Mouse (Mus musculus) liver, embryonic 14.5 days (tissue): ENCODE results near the gene Atg4a-ps. TPM values are rescaled to one million over a fixed set of nuclear protein-coding genes. Genes with fewer than 3 reads are reported as not detected.

Source experiments
- ATAC-seq: fragments of 200-750 bp; cut with Nextera tagmentation; 2 replicates; pipeline ENCODE4 v1.8.0; 2017; ENCODE audit warnings: moderate number of reproducible peaks, mild to moderate bottlenecking, moderate library complexity; ENCODE audit not compliant: insufficient read depth
- DNase-seq, 3 experiments: peaks; one replicate each; pipeline ENCODE4 v3.0.0-alpha.2; 2012 to 2013; ENCODE audit warnings: low read depth in 3 of 3, low spot score in 3 of 3
- H3K27ac ChIP-seq: fragments of 300-500 bp; sonication (generic); 2 replicates; pipeline ENCODE4 v1.5.1; 2014; ENCODE audit warnings: moderate library complexity, mild to moderate bottlenecking, control low read depth, inconsistent platforms
- H3K27me3 ChIP-seq: fragments of 300-500 bp; sonication (generic); 2 replicates; pipeline ENCODE4 v1.6.1; 2014; ENCODE audit warnings: mild to moderate bottlenecking, low read length, moderate library complexity; ENCODE audit not compliant: control insufficient read depth, insufficient read depth
- H3K36me3 ChIP-seq: fragments of 300-500 bp; sonication (generic); replicated peaks from 2 replicates; pipeline ENCODE4 v1.6.1; 2014; ENCODE audit warnings: low read depth; ENCODE audit not compliant: control insufficient read depth, insufficient read depth
- H3K4me1 ChIP-seq, 2 experiments: fragments of 200-500 bp in 1 of 2; fragments of 300-500 bp in 1 of 2; sonication (generic) in 1 of 2; replicated peaks; 2 replicates each; pipeline ENCODE4 v1.6.1; 2012 to 2014; ENCODE audit warnings: antibody characterized with exemption in 1 of 2, inconsistent platforms in 1 of 2, low read length in 1 of 2; ENCODE audit not compliant: control insufficient read depth in 2 of 2, insufficient read depth in 2 of 2
- H3K4me2 ChIP-seq: fragments of 300-500 bp; sonication (generic); 2 replicates; pipeline ENCODE4 v1.6.1; 2014; ENCODE audit warnings: low read depth, mild to moderate bottlenecking, control low read depth, moderate library complexity
- H3K4me3 ChIP-seq, 2 experiments: fragments of 200-500 bp in 1 of 2; fragments of 300-500 bp in 1 of 2; sonication (generic) in 1 of 2; 2 replicates each; pipeline ENCODE4 v1.5.1; 2012 to 2014; ENCODE audit warnings: low read depth in 2 of 2, low read length in 2 of 2, mild to moderate bottlenecking in 2 of 2, control low read depth in 1 of 2, inconsistent platforms in 1 of 2, moderate library complexity in 1 of 2; ENCODE audit not compliant: insufficient read depth in 1 of 2
- H3K9ac ChIP-seq: fragments of 300-500 bp; sonication (generic); replicated peaks from 2 replicates; pipeline ENCODE4 v1.6.1; 2014; ENCODE audit warnings: mild to moderate bottlenecking, control low read depth, moderate library complexity
- H3K9me3 ChIP-seq: fragments of 300-500 bp; sonication (generic); 2 replicates; pipeline ENCODE4 v1.6.1; 2016; ENCODE audit warnings: low read length, mixed read lengths; ENCODE audit not compliant: control insufficient read depth
- CTCF ChIP-seq: IDR thresholded peaks from 2 replicates; pipeline ENCODE4 v1.5.1; 2016; ENCODE audit warnings: antibody characterized with exemption, low read depth, control low read depth
- EP300 ChIP-seq: IDR thresholded peaks from 2 replicates; pipeline ENCODE4 v1.6.1; 2016; ENCODE audit warnings: antibody characterized with exemption, low read depth
- WGBS: fragments of 180-500 bp; shearing (Covaris S2); extraction: QIAGEN DNeasy Blood & Tissue Kit; methylation state at CpG from one replicate; pipeline ENCODE4 v1.1.7; 2014; ENCODE audit not compliant: insufficient replicate concordance; 5-methylcytosine and 5-hydroxymethylcytosine counted together
- polyA plus RNA-seq, 2 experiments: library from polyadenylated mRNA; depleted of rRNA in 1 of 2; stranded (reverse) in 1 of 2; unstranded in 1 of 2; fragments of >200 nt; fragmentation: Nextera tagmentation in 1 of 2; extraction: Ambion mirVana in 1 of 2; gene quantifications; 2 replicates each; pipeline versions ENCODE4 v1.2.1 to v1.2.3; 2012 to 2014

Atg4a-ps gene
- polyA plus RNA-seq, 2 experiments = 0.10 to 0.23 TPM

DNA sequence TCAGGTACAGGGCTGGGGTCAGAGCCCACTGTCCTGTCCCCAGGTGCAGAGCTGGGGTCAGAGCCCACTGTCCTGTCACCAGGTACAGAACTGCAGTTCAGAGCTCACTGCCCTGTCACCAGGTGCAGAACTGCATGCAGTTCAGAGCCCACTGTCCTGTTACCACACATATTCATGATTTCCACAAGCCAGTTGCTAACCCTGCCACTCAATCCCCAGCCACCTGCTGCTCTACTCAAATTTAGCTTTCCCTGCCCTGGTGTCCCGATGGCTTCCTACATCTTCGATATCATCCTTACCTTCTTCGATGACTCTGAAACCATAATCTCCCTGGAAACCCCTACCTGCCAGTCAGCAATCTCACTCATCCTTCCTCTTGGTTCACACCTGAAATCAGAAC lies 17.5 kb upstream of the Atg4a-ps start:
- TF ChIP-seq EP300 (no peak), CTCF (no peak)
- no peaks in the 10 kb centered on the region for H3K36me3 ChIP-seq
- no peak overlapping the region for H3K27ac ChIP-seq
- WGBS = 72% methylated on average over 3 of the region's 3 CpGs
- no peak overlapping the region for H3K9ac ChIP-seq
- H3K9me3 ChIP-seq = no peaks in the 10 kb centered on the region
- no peak overlapping the region for H3K4me3 ChIP-seq
- no peaks in the 10 kb centered on the region for H3K27me3 ChIP-seq
- no peak for ATAC-seq
- no peak overlapping the region for H3K4me2 ChIP-seq
- no peaks in the 10 kb centered on the region for H3K4me1 ChIP-seq
- no peak for DNase-seq

DNA sequence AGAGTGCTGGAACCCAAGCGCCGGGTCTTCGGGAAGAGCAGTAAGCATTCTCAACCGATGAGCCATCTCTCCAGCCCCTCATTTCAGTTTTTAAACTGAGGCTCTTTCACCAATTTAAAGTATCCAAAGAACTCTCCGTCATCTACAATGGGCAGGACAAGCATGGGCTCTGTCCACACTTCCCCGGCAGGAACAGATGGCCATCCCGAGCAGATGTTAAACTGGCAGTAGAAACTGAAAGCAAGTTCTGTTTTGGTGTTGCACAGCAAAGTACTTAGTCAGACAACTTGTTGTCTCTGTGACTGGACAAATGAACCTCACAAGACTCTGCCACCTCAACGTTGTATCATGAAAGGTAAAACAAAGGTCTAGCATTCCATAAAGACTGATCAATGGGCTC lies 15.8 kb upstream of the Atg4a-ps start:
- no peak for DNase-seq
- Histone ChIP-seq H3K36me3 (no peaks in the 10 kb centered on the region), H3K27me3 (no peaks in the 10 kb centered on the region), H3K4me3 (no peak overlapping the region), H3K9me3 (no peaks in the 10 kb centered on the region), H3K27ac (no peak overlapping the region), H3K4me1 (no peaks in the 10 kb centered on the region), H3K9ac (no peak overlapping the region), H3K4me2 (no peak overlapping the region)
- ATAC-seq = no peak
- TF ChIP-seq EP300 (no peak), CTCF (no peak)
- WGBS = 70% methylated on average over 8 of the region's 8 CpGs

DNA sequence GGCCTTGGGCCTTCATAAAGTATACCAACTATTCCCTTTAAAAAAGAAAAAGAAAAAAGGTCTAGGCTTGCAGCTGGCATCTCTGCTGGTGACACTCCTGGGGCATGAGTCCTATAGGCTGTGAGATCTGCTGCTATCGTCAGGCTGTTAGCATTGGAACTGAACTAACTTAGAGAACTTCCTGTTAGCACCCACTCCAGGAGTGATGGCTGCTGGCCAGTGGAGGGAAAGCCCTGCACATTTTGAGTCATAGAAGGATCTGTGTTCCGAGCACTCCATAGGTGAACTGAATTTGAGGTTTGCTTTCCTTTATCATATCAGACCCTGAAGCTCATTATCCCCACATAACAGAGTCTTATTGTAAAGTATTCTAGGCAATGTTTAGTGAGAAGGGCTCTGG lies 14.1 kb upstream of the Atg4a-ps start:
- Histone ChIP-seq H3K4me3 (no peak overlapping the region), H3K36me3 (no peaks in the 10 kb centered on the region), H3K4me2 (no peak overlapping the region), H3K9ac (no peak overlapping the region), H3K27me3 (no peaks in the 10 kb centered on the region), H3K27ac (no peak overlapping the region), H3K9me3 (no peaks in the 10 kb centered on the region), H3K4me1 (no peaks in the 10 kb centered on the region)
- no peak for ATAC-seq
- 42% methylated on average over 2 of the region's 2 CpGs for WGBS
- DNase-seq = no peak
- no peak for TF ChIP-seq CTCF
- no peak for TF ChIP-seq EP300

DNA sequence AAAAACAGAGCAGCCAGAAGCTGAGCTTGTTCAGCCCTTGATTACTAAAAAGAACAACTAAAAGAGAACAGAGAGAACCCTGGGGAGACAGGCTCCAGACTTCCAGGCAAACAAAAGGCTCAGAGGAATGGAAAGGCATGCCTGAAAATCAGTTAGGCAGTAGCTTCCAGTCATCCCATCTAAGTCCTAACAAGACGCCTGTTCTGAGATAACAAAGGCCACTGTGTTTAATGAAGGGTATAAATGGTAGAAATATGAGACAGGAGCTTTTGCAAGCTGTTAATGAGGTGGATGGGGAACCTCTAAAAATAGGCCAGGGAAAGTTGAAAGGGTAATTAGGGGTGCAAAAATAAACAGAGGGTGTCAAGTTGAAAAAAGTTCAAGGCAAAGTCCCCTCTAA lies 4.5 kb upstream of the Atg4a-ps start:
- H3K9ac ChIP-seq = no peak overlapping the region
- H3K4me3 ChIP-seq = no peak overlapping the region
- no peaks in the 10 kb centered on the region for H3K27me3 ChIP-seq
- no peak overlapping the region for H3K4me2 ChIP-seq
- no peak for ATAC-seq
- no peaks in the 10 kb centered on the region for H3K4me1 ChIP-seq
- H3K27ac ChIP-seq = no peak overlapping the region
- no peak for DNase-seq
- H3K9me3 ChIP-seq = no peaks in the 10 kb centered on the region
- no peaks in the 10 kb centered on the region for H3K36me3 ChIP-seq
- TF ChIP-seq CTCF (no peak), EP300 (no peak)
- 51% methylated on average over 1 of the region's 1 CpGs for WGBS

DNA sequence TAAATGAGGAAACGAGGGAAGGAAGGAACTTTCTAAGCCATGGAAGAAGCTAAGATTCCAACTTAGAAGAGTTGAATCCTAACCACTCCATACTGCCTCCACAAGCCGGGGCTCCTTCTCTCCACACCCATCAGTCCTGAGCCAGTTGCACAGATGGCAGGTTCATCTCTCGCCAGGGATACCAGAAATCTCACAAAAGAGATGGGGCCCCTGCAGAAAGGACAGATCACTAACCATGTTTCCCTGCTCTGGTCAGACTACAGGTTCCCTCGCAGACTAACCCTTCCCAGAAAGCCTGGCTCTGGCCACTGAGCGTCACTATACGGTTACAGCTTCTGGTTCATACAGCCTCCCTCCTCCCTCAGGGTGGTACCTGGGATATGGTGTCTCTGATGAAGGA lies 3.8 kb upstream of the Atg4a-ps start:
- H3K27me3 ChIP-seq = no peaks in the 10 kb centered on the region
- H3K4me1 ChIP-seq = no peaks in the 10 kb centered on the region
- no peak overlapping the region for H3K4me2 ChIP-seq
- H3K4me3 ChIP-seq = no peak overlapping the region
- no peak overlapping the region for H3K27ac ChIP-seq
- ATAC-seq (no peak), DNase-seq (no peak)
- WGBS = 61% methylated on average over 6 of the region's 6 CpGs
- no peaks in the 10 kb centered on the region for H3K9me3 ChIP-seq
- TF ChIP-seq CTCF = no peak
- no peak for TF ChIP-seq EP300
- H3K9ac ChIP-seq = no peak overlapping the region
- no peaks in the 10 kb centered on the region for H3K36me3 ChIP-seq

DNA sequence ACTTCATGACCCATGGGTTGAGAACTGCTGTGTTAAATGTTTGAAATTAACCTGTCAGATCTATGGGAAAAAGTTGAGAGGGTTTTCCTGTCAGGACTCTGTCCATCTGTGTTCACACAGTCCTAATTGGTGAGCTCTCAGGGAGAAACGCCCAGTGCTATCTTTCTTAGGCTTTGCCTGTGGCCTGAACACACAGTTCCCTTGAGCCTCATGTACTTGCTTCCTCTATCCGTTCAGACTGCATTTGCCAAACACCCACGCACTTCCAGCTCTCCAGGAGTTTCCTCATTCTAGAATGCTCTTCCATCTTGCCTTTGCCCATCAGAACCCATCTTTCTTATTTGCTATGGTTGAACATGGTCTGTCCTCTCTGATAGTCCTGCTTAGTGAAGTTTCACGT lies 2.6 kb upstream of the Atg4a-ps start:
- H3K9ac ChIP-seq = no peak overlapping the region
- no peaks in the 10 kb centered on the region for H3K36me3 ChIP-seq
- no peak for DNase-seq
- WGBS = 41% methylated on average over 4 of the region's 4 CpGs
- ATAC-seq = no peak
- TF ChIP-seq EP300 = no peak
- no peak for TF ChIP-seq CTCF
- no peak overlapping the region for H3K4me3 ChIP-seq
- H3K27ac ChIP-seq = no peak overlapping the region
- no peaks in the 10 kb centered on the region for H3K27me3 ChIP-seq
- H3K4me2 ChIP-seq = no peak overlapping the region
- no peaks in the 10 kb centered on the region for H3K9me3 ChIP-seq
- H3K4me1 ChIP-seq = no peaks in the 10 kb centered on the region
